Mouse (Mus musculus): ENCODE data around the gene Nfia. TPM values are rescaled to one million over a fixed set of nuclear protein-coding genes. Genes with fewer than 3 reads are reported as not detected.
A peak's percentile ranks its signal among the peaks of the same experiment; 100 is the strongest.

Nfia gene
- polyA plus RNA-seq, 1 experiment from 2014 or later: 19.9 TPM

GRCm38 (mm10) chr4:98058182-98058581 lies 285.6 kb downstream of the Nfia start:
- Histone ChIP-seq H3K4me2 (replicated peaks; ENCODE audit: low read depth, low read length) (no peak overlapping the region), H3K27me3 (ENCODE audit: insufficient read depth, low read length) (no peaks in the 10 kb centered on the region), H3K36me3 (ENCODE audit: insufficient read depth, low read length) (no peaks in the 10 kb centered on the region), H3K9me3 (ENCODE audit: low read length) (no peaks in the 10 kb centered on the region; the same call in 1 of the 2 replicates), H3K9ac (replicated peaks; ENCODE audit: low read length) (no peak overlapping the region), H3K4me3 (ENCODE audit: low read length) (no peak overlapping the region), H3K4me1 (ENCODE audit: insufficient read depth, low read length) (peaks cover 19% of the 10 kb centered on the region), H3K27ac (ENCODE audit: low read length) (no peak overlapping the region)
- ATAC-seq (ENCODE audit: low FRiP score, low TSS enrichment): no peak

GRCm38 (mm10) chr4:98060601-98061000 lies 288.1 kb downstream of the Nfia start:
- Histone ChIP-seq H3K4me2 (replicated peaks; ENCODE audit: low read depth, low read length) (no peak overlapping the region), H3K4me1 (ENCODE audit: insufficient read depth, low read length) (peaks cover 19% of the 10 kb centered on the region), H3K9me3 (ENCODE audit: low read length) (no peaks in the 10 kb centered on the region), H3K36me3 (ENCODE audit: insufficient read depth, low read length) (peaks cover 7% of the 10 kb centered on the region; the same call in 1 of the 2 replicates), H3K4me3 (ENCODE audit: low read length) (no peak overlapping the region), H3K27ac (ENCODE audit: low read length) (no peak overlapping the region), H3K27me3 (ENCODE audit: insufficient read depth, low read length) (no peaks in the 10 kb centered on the region), H3K9ac (replicated peaks; ENCODE audit: low read length) (no peak overlapping the region)
- WGBS: 38% methylated on average over 1 of the region's 1 CpGs
- ATAC-seq (ENCODE audit: low FRiP score, low TSS enrichment): no peak

- Histone ChIP-seq H3K4me2 (replicated peaks; ENCODE audit: low read depth, low read length) (no peak overlapping the region), H3K27me3 (ENCODE audit: insufficient read depth, low read length) (no peaks in the 10 kb centered on the region), H3K9me3 (ENCODE audit: low read length) (no peaks in the 10 kb centered on the region), H3K27ac (ENCODE audit: low read length) (no peak overlapping the region), H3K9ac (replicated peaks; ENCODE audit: low read length) (no peak overlapping the region), H3K36me3 (ENCODE audit: insufficient read depth, low read length) (peaks cover 7% of the 10 kb centered on the region; the same call in 1 of the 2 replicates), H3K4me1 (ENCODE audit: insufficient read depth, low read length) (peaks cover 19% of the 10 kb centered on the region), H3K4me3 (ENCODE audit: low read length) (no peak overlapping the region)
- WGBS: 58% methylated on average over 1 of the region's 1 CpGs
- no peak for ATAC-seq (ENCODE audit: low FRiP score, low TSS enrichment)
These were observed 288.6 kb downstream of the Nfia start for GRCm38 (mm10) chr4:98061086-98061485.

DNA sequence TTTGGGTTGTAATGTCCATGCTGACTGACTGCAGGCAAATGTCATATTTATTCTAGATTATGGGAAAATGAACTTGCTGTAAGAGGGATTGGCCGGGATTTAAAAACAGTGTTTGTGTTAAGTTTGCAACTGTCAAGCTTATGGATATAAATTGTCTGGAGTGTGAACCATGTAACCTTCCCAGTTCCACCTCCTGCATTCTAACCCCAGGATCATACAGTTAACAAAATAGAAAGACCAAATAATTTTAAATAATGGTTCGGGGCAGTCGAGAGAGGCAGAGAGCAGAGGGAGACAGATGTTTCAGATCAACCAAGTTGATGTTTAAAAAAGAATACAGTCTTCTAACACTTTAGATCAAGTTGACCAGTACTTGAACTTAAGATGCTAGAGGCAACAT lies 290.7 kb downstream of the Nfia start:
- Histone ChIP-seq H3K9me3 (ENCODE audit: low read length) (no peaks in the 10 kb centered on the region), H3K36me3 (ENCODE audit: insufficient read depth, low read length) (peaks cover 7% of the 10 kb centered on the region; the same call in 1 of the 2 replicates), H3K27ac (ENCODE audit: low read length) (peak overlapping the region; percentile 70; the same call in 1 of the 2 replicates), H3K4me1 (ENCODE audit: insufficient read depth, low read length) (peaks cover 12% of the 10 kb centered on the region; the same call in 1 of the 2 replicates), H3K27me3 (ENCODE audit: insufficient read depth, low read length) (no peaks in the 10 kb centered on the region), H3K4me2 (replicated peaks; ENCODE audit: low read depth, low read length) (no peak overlapping the region), H3K9ac (replicated peaks; ENCODE audit: low read length) (no peak overlapping the region), H3K4me3 (ENCODE audit: low read length) (no peak overlapping the region)
- ATAC-seq (ENCODE audit: low FRiP score, low TSS enrichment): peak; percentile 85
- WGBS: 26% methylated on average over 3 of the region's 3 CpGs

DNA sequence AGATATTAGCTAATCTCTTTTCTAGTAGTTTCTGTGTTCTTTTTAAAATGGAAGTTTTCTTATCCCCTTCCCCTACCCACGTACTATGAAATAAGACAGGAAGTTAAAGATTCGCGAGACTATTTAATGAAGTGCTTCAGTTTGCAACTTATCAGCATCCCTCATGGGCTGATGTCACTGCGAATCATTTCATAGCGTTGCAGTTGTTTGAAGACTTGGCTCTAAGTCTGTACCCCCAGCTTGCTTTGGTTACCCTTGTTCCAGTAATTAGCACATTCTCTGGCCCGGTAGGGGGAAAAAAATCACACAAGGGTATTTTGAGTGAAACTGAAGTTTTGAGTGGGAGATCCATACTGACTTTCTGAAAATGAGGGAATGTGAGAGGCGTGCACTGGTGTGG lies 303.6 kb downstream of the Nfia start:
- no peaks in the 10 kb centered on the region for H3K9me3 ChIP-seq (ENCODE audit: low read length)
- H3K27me3 ChIP-seq (ENCODE audit: insufficient read depth, low read length): no peaks in the 10 kb centered on the region
- H3K4me2 ChIP-seq (replicated peaks; ENCODE audit: low read depth, low read length): no peak overlapping the region
- H3K4me1 ChIP-seq (ENCODE audit: insufficient read depth, low read length): peaks cover 7% of the 10 kb centered on the region; the same call in 1 of the 2 replicates
- no peak for ATAC-seq (ENCODE audit: low FRiP score, low TSS enrichment)
- H3K4me3 ChIP-seq (ENCODE audit: low read length): no peak overlapping the region
- H3K9ac ChIP-seq (replicated peaks; ENCODE audit: low read length): no peak overlapping the region
- 80% methylated on average over 7 of the region's 7 CpGs for WGBS
- H3K27ac ChIP-seq (ENCODE audit: low read length): no peak overlapping the region
- no peaks in the 10 kb centered on the region for H3K36me3 ChIP-seq (ENCODE audit: insufficient read depth, low read length)

DNA sequence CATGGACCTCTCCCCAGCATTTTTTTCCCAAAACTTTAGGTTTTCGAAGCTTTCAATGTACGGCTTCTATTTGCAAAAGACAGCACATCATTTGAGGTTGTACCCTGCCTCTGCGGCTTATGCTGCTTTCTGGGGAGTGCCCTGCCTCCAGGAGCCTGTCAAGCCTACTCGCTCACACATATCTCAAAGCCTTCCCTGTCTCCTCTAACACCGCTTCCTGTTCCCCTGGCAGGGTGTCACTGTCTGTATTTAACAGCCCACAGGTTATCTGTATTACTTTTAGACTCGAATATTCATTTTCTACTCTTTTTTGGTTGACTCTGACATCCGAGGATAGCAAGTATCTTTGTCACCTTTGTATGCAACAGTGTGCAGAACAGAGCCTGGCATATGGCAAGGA lies 304.1 kb downstream of the Nfia start:
- no peaks in the 10 kb centered on the region for H3K36me3 ChIP-seq (ENCODE audit: insufficient read depth, low read length)
- no peak overlapping the region for H3K4me3 ChIP-seq (ENCODE audit: low read length)
- no peak overlapping the region for H3K4me2 ChIP-seq (replicated peaks; ENCODE audit: low read depth, low read length)
- no peaks in the 10 kb centered on the region for H3K9me3 ChIP-seq (ENCODE audit: low read length)
- WGBS: 87% methylated on average over 7 of the region's 7 CpGs
- peaks cover 7% of the 10 kb centered on the region; the same call in 1 of the 2 replicates for H3K4me1 ChIP-seq (ENCODE audit: insufficient read depth, low read length)
- no peak overlapping the region for H3K9ac ChIP-seq (replicated peaks; ENCODE audit: low read length)
- no peak for ATAC-seq (ENCODE audit: low FRiP score, low TSS enrichment)
- H3K27me3 ChIP-seq (ENCODE audit: insufficient read depth, low read length): no peaks in the 10 kb centered on the region
- H3K27ac ChIP-seq (ENCODE audit: low read length): no peak overlapping the region

GRCm38 (mm10) chr4:98080586-98080985 lies 308.1 kb downstream of the Nfia start:
- ATAC-seq (ENCODE audit: low FRiP score, low TSS enrichment): no peak
- Histone ChIP-seq H3K27me3 (ENCODE audit: insufficient read depth, low read length) (no peaks in the 10 kb centered on the region), H3K9me3 (ENCODE audit: low read length) (no peaks in the 10 kb centered on the region), H3K9ac (replicated peaks; ENCODE audit: low read length) (no peak overlapping the region), H3K36me3 (ENCODE audit: insufficient read depth, low read length) (no peaks in the 10 kb centered on the region), H3K4me2 (replicated peaks; ENCODE audit: low read depth, low read length) (no peak overlapping the region), H3K27ac (ENCODE audit: low read length) (no peak overlapping the region), H3K4me3 (ENCODE audit: low read length) (no peak overlapping the region), H3K4me1 (ENCODE audit: insufficient read depth, low read length) (peaks cover 7% of the 10 kb centered on the region; the same call in 1 of the 2 replicates)
- WGBS: 27% methylated on average over 1 of the region's 1 CpGs

DNA sequence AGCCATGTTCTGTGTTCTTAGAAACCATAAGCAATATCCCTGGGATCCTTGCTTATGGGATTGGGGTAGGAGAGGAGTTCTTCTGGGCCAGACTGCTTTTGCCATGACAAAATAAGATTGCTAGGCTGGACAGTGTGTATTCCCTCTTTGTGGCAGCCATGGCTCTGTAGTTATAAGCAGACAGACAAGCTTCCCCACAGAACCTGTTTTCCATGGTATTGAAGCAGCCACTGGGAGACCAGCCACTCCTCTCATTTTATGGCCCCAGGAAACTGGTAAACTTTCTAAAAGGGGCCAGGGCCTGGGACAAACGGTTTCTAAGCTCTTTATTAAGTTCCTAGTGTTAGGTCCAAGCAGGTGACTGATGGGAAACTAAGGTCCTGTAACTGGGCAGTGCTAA lies 309.4 kb downstream of the Nfia start:
- H3K4me1 ChIP-seq (ENCODE audit: insufficient read depth, low read length): peaks cover 18% of the 10 kb centered on the region
- H3K4me2 ChIP-seq (replicated peaks; ENCODE audit: low read depth, low read length): no peak overlapping the region
- H3K36me3 ChIP-seq (ENCODE audit: insufficient read depth, low read length): no peaks in the 10 kb centered on the region
- H3K9ac ChIP-seq (replicated peaks; ENCODE audit: low read length): no peak overlapping the region
- H3K9me3 ChIP-seq (ENCODE audit: low read length): no peaks in the 10 kb centered on the region
- H3K27me3 ChIP-seq (ENCODE audit: insufficient read depth, low read length): no peaks in the 10 kb centered on the region
- no peak overlapping the region for H3K4me3 ChIP-seq (ENCODE audit: low read length)
- 14% methylated on average over 1 of the region's 1 CpGs for WGBS
- no peak for ATAC-seq (ENCODE audit: low FRiP score, low TSS enrichment)
- H3K27ac ChIP-seq (ENCODE audit: low read length): no peak overlapping the region

- Histone ChIP-seq H3K27ac (ENCODE audit: low read length) (no peak overlapping the region), H3K9me3 (ENCODE audit: low read length) (no peaks in the 10 kb centered on the region), H3K4me2 (replicated peaks; ENCODE audit: low read depth, low read length) (no peak overlapping the region), H3K4me3 (ENCODE audit: low read length) (no peak overlapping the region), H3K27me3 (ENCODE audit: insufficient read depth, low read length) (no peaks in the 10 kb centered on the region), H3K36me3 (ENCODE audit: insufficient read depth, low read length) (no peaks in the 10 kb centered on the region), H3K9ac (replicated peaks; ENCODE audit: low read length) (no peak overlapping the region), H3K4me1 (ENCODE audit: insufficient read depth, low read length) (peaks cover 22% of the 10 kb centered on the region)
- 89% methylated on average over 4 of the region's 4 CpGs for WGBS
- no peak for ATAC-seq (ENCODE audit: low FRiP score, low TSS enrichment)
These were observed 310.0 kb downstream of the Nfia start for GRCm38 (mm10) chr4:98082512-98082911.

DNA sequence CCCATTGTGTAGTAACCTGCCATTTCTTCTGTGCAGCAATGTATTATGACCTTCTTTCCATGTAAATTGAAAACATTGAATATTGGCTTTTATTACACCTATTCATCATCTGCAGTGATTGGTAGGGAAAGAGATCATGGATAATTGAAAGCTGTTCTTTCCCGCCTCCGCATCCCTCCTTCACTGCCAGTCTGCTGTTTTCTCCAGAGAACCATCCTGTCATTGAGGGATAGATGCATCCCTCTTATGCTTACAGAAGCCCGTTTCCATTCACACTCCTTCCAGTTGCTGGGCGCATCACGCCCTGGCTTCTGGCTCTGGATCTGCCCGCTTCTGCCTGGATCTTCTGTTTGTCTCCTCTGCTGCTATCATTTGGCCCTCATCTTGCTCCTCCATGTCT lies 312.5 kb downstream of the Nfia start:
- H3K9me3 ChIP-seq (ENCODE audit: low read length): no peaks in the 10 kb centered on the region
- ATAC-seq (ENCODE audit: low FRiP score, low TSS enrichment): no peak
- H3K27ac ChIP-seq (ENCODE audit: low read length): no peak overlapping the region
- no peaks in the 10 kb centered on the region for H3K36me3 ChIP-seq (ENCODE audit: insufficient read depth, low read length)
- no peak overlapping the region for H3K4me3 ChIP-seq (ENCODE audit: low read length)
- H3K4me2 ChIP-seq (replicated peaks; ENCODE audit: low read depth, low read length): no peak overlapping the region
- no peaks in the 10 kb centered on the region for H3K27me3 ChIP-seq (ENCODE audit: insufficient read depth, low read length)
- H3K4me1 ChIP-seq (ENCODE audit: insufficient read depth, low read length): peaks cover 22% of the 10 kb centered on the region
- no peak overlapping the region for H3K9ac ChIP-seq (replicated peaks; ENCODE audit: low read length)
- 96% methylated on average over 6 of the region's 6 CpGs for WGBS

Measured in kidney, embryonic 16.5 days (tissue).